Mouse (Mus musculus): ENCODE measurements around the gene Zbtb34. TPM values are rescaled to one million over a fixed set of nuclear protein-coding genes. Genes with fewer than 3 reads are reported as not detected.

Gene Zbtb34
- polyA plus RNA-seq, 1 experiment from 2014 or later = 1.1 TPM

DNA sequence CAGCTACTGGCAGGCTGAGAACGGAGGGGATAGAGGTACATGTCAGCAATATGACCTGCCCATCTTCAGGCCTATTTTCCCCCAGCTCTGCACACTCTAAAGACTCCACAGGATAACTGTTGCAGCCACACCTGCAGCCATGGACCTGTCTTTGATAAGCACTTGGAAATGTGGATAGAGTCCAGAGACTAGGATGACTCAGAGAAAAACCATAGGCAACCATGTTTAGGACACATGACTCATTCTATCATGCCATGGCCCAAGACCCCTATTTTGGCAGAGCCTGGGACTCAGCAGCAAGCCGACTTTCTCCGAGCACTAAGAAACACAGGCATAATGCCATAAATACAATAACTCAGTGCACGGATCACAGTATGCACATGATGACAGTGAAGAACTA is 66.5 kb downstream of the Zbtb34 start:
- H3K4me1 ChIP-seq (ENCODE audit: insufficient read depth) = peaks cover 21% of the 10 kb centered on the region
- H3K4me2 ChIP-seq (ENCODE audit: low read depth, low read length) = no peak overlapping the region
- WGBS (ENCODE audit: insufficient replicate concordance) = 83% methylated on average over 4 of the region's 4 CpGs
- ATAC-seq (no peak), DNase-seq (no peak)
- H3K9me3 ChIP-seq (ENCODE audit: low read length) = no peaks in the 10 kb centered on the region
- no peak for TF ChIP-seq EP300 (IDR thresholded peaks at IDR 0.05; ENCODE audit: low read depth)
- no peak for TF ChIP-seq CTCF (IDR thresholded peaks at IDR 0.05; ENCODE audit: low read depth)
- H3K4me3 ChIP-seq (ENCODE audit: low read depth, low read length) = no peak overlapping the region
- no peaks in the 10 kb centered on the region for H3K36me3 ChIP-seq (replicated peaks; ENCODE audit: insufficient read depth, low read length)
- H3K9ac ChIP-seq (replicated peaks) = no peak overlapping the region
- no peaks in the 10 kb centered on the region for H3K27me3 ChIP-seq (ENCODE audit: insufficient read depth, low read length)
- H3K27ac ChIP-seq (ENCODE audit: low read depth) = 0 out of 2 replicates have a peak overlapping the region, but pooled peaks have one; percentile 11

GRCm38 (mm10) chr2:33363890-33364289 is 67.2 kb downstream of the Zbtb34 start:
- no peak for DNase-seq
- Histone ChIP-seq H3K4me1 (ENCODE audit: insufficient read depth) (peaks cover 21% of the 10 kb centered on the region), H3K9ac (replicated peaks) (no peak overlapping the region), H3K27ac (ENCODE audit: low read depth) (peak overlapping the region; percentile 29; the same call in 1 of the 2 replicates), H3K4me2 (ENCODE audit: low read depth, low read length) (no peak overlapping the region), H3K9me3 (ENCODE audit: low read length) (no peaks in the 10 kb centered on the region), H3K27me3 (ENCODE audit: insufficient read depth, low read length) (no peaks in the 10 kb centered on the region), H3K36me3 (replicated peaks; ENCODE audit: insufficient read depth, low read length) (no peaks in the 10 kb centered on the region), H3K4me3 (ENCODE audit: low read depth, low read length) (no peak overlapping the region)
- TF ChIP-seq EP300 (IDR thresholded peaks at IDR 0.05; ENCODE audit: low read depth) (peak; percentile 30; the same call in 1 of the 2 replicates), CTCF (IDR thresholded peaks at IDR 0.05; ENCODE audit: low read depth) (no peak)
- peak; percentile 71 for ATAC-seq
- WGBS (ENCODE audit: insufficient replicate concordance) = 61% methylated on average over 4 of the region's 4 CpGs

- Histone ChIP-seq H3K4me2 (ENCODE audit: low read depth, low read length) (no peak overlapping the region), H3K9ac (replicated peaks) (no peak overlapping the region), H3K4me3 (ENCODE audit: low read depth, low read length) (no peak overlapping the region), H3K4me1 (ENCODE audit: insufficient read depth) (peaks cover 21% of the 10 kb centered on the region), H3K27me3 (ENCODE audit: insufficient read depth, low read length) (no peaks in the 10 kb centered on the region), H3K27ac (ENCODE audit: low read depth) (no peak overlapping the region), H3K36me3 (replicated peaks; ENCODE audit: insufficient read depth, low read length) (no peaks in the 10 kb centered on the region), H3K9me3 (ENCODE audit: low read length) (no peaks in the 10 kb centered on the region)
- DNase-seq (no peak), ATAC-seq (no peak)
- WGBS (ENCODE audit: insufficient replicate concordance) = 61% methylated on average over 9 of the region's 9 CpGs
- TF ChIP-seq EP300 (IDR thresholded peaks at IDR 0.05; ENCODE audit: low read depth) = no peak
- no peak for TF ChIP-seq CTCF (IDR thresholded peaks at IDR 0.05; ENCODE audit: low read depth)
These were observed 69.9 kb downstream of the Zbtb34 start for GRCm38 (mm10) chr2:33361139-33361716.

- H3K27me3 ChIP-seq (ENCODE audit: insufficient read depth, low read length) = no peaks in the 10 kb centered on the region
- H3K4me2 ChIP-seq (ENCODE audit: low read depth, low read length) = no peak overlapping the region
- no peak for DNase-seq
- ATAC-seq = peak; percentile 34; the same call in 1 of the 2 replicates
- H3K4me1 ChIP-seq (ENCODE audit: insufficient read depth) = peaks cover 21% of the 10 kb centered on the region
- no peaks in the 10 kb centered on the region for H3K36me3 ChIP-seq (replicated peaks; ENCODE audit: insufficient read depth, low read length)
- no peak overlapping the region for H3K9ac ChIP-seq (replicated peaks)
- WGBS (ENCODE audit: insufficient replicate concordance) = 63% methylated on average over 3 of the region's 3 CpGs
- H3K27ac ChIP-seq (ENCODE audit: low read depth) = no peak overlapping the region
- TF ChIP-seq CTCF (IDR thresholded peaks at IDR 0.05; ENCODE audit: low read depth) (no peak), EP300 (IDR thresholded peaks at IDR 0.05; ENCODE audit: low read depth) (no peak)
- H3K4me3 ChIP-seq (ENCODE audit: low read depth, low read length) = no peak overlapping the region
- H3K9me3 ChIP-seq (ENCODE audit: low read length) = no peaks in the 10 kb centered on the region
These were observed 70.6 kb downstream of the Zbtb34 start for GRCm38 (mm10) chr2:33360564-33360963.

GRCm38 (mm10) chr2:33359184-33359583 is 71.9 kb downstream of the Zbtb34 start:
- DNase-seq = no peak
- no peak overlapping the region for H3K4me3 ChIP-seq (ENCODE audit: low read depth, low read length)
- H3K4me1 ChIP-seq (ENCODE audit: insufficient read depth) = peaks cover 14% of the 10 kb centered on the region
- no peaks in the 10 kb centered on the region for H3K9me3 ChIP-seq (ENCODE audit: low read length)
- 45% methylated on average over 8 of the region's 8 CpGs for WGBS (ENCODE audit: insufficient replicate concordance)
- no peaks in the 10 kb centered on the region for H3K27me3 ChIP-seq (ENCODE audit: insufficient read depth, low read length)
- TF ChIP-seq EP300 (IDR thresholded peaks at IDR 0.05; ENCODE audit: low read depth) (no peak), CTCF (IDR thresholded peaks at IDR 0.05; ENCODE audit: low read depth) (no peak)
- no peaks in the 10 kb centered on the region for H3K36me3 ChIP-seq (replicated peaks; ENCODE audit: insufficient read depth, low read length)
- H3K27ac ChIP-seq (ENCODE audit: low read depth) = no peak overlapping the region
- no peak overlapping the region for H3K9ac ChIP-seq (replicated peaks)
- H3K4me2 ChIP-seq (ENCODE audit: low read depth, low read length) = no peak overlapping the region
- no peak for ATAC-seq

DNA sequence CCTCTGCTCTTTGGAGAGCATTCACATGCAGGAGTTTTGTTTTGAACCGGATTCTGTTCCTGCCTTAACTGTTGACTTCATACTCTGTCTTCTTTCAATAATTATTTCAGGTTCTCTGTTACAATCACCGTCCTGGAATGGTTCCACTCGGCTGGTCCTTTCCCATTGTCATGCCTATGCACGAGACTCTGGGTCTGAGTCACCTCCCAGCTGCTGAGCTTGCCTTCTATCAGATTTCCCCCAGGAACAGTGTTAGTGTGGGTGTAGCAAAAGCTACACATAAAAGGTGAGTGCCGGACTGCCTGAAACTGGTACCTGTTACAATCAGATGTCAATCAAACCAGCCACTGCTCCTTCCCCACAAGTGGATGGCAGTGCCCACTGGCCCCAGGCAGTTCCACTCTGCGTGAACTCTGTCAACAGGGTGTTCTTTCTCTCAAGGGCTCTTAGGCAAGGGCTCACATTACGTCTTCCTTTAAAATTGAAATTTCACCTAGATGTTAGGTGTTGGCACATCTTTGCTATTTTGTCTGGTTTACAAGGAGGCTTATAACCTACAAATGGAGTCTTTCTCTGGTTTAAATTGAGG is 73.8 kb downstream of the Zbtb34 start:
- no peak for DNase-seq
- 72% methylated on average over 7 of the region's 7 CpGs for WGBS (ENCODE audit: insufficient replicate concordance)

More for the DNA sequence above, 73.8 kb downstream of the Zbtb34 start:
- Histone ChIP-seq H3K27ac (ENCODE audit: low read depth) (no peak overlapping the region), H3K27me3 (ENCODE audit: insufficient read depth, low read length) (no peaks in the 10 kb centered on the region), H3K9ac (replicated peaks) (no peak overlapping the region), H3K4me2 (ENCODE audit: low read depth, low read length) (no peak overlapping the region), H3K4me1 (ENCODE audit: insufficient read depth) (peaks cover 14% of the 10 kb centered on the region), H3K4me3 (ENCODE audit: low read depth, low read length) (no peak overlapping the region), H3K9me3 (ENCODE audit: low read length) (no peaks in the 10 kb centered on the region), H3K36me3 (replicated peaks; ENCODE audit: insufficient read depth, low read length) (no peaks in the 10 kb centered on the region)
- TF ChIP-seq CTCF (IDR thresholded peaks at IDR 0.05; ENCODE audit: low read depth) = no peak
- no peak for TF ChIP-seq EP300 (IDR thresholded peaks at IDR 0.05; ENCODE audit: low read depth)
- ATAC-seq = no peak

Small RNAs within 50 kb of the gene (microRNA-seq; reads per million reads assigned to microRNA genes)
- not detected for gene Gm25998

Other genes starting within 250 kb of the Zbtb34 start
- 3.8 and 4.4 TPM in 2 replicates for gene Angptl2, start 215.3 kb downstream of the Zbtb34 start, polyA plus RNA-seq (2015; fragmentation: Nextera tagmentation; extraction: Ambion mirVana)
- 0.51 and 0.83 TPM in 2 replicates for gene Ralgps1, start 59.8 kb downstream of the Zbtb34 start, polyA plus RNA-seq (2015; fragmentation: Nextera tagmentation; extraction: Ambion mirVana)
- gene Zbtb43, start 37.2 kb upstream of the Zbtb34 start, polyA plus RNA-seq (2015; fragmentation: Nextera tagmentation; extraction: Ambion mirVana) = 6.1 and 8.0 TPM in 2 replicates
- gene Lmx1b, start 209.2 kb upstream of the Zbtb34 start, polyA plus RNA-seq (2015; fragmentation: Nextera tagmentation; extraction: Ambion mirVana) = not detected in 2 replicates

Measured in liver, postnatal 0 days (tissue).